Mouse (Mus musculus): ENCODE measurements around the gene Bmp2k. TPM values are rescaled to one million over a fixed set of nuclear protein-coding genes. Genes with fewer than 3 reads are reported as not detected.
A peak's percentile ranks its signal among the peaks of the same experiment; 100 is the strongest.
"Not testable (repeated sequence)": the region's sequence is repeated elsewhere in the genome, so short reads cannot be mapped to it uniquely, and the experiment has no call there.

Bmp2k gene
- polyA plus RNA-seq, 1 experiment from 2014 or later: 5.8 TPM

GRCm38 (mm10) chr5:97002937-97003336, 5.4 kb downstream of the Bmp2k start:
- no peaks in the 10 kb centered on the region for H3K9me3 ChIP-seq
- no peak overlapping the region for H3K27ac ChIP-seq (replicated peaks)
- H3K27me3 ChIP-seq (replicated peaks): 0 out of 2 replicates have a peak, but pooled peaks cover 4% of the 10 kb centered on the region
- no peak for ATAC-seq (ENCODE audit: extremely low read depth, insufficient number of reproducible peaks, low FRiP score, low TSS enrichment)
- no peak overlapping the region for H3K4me3 ChIP-seq
- peaks cover 52% of the 10 kb centered on the region for H3K4me1 ChIP-seq
- H3K9ac ChIP-seq: no peak overlapping the region
- no peaks in the 10 kb centered on the region for H3K36me3 ChIP-seq
- 75% methylated on average over 7 of the region's 7 CpGs for WGBS
- H3K4me2 ChIP-seq: peak overlapping the region; percentile 90; the same call in 1 of the 2 replicates

DNA sequence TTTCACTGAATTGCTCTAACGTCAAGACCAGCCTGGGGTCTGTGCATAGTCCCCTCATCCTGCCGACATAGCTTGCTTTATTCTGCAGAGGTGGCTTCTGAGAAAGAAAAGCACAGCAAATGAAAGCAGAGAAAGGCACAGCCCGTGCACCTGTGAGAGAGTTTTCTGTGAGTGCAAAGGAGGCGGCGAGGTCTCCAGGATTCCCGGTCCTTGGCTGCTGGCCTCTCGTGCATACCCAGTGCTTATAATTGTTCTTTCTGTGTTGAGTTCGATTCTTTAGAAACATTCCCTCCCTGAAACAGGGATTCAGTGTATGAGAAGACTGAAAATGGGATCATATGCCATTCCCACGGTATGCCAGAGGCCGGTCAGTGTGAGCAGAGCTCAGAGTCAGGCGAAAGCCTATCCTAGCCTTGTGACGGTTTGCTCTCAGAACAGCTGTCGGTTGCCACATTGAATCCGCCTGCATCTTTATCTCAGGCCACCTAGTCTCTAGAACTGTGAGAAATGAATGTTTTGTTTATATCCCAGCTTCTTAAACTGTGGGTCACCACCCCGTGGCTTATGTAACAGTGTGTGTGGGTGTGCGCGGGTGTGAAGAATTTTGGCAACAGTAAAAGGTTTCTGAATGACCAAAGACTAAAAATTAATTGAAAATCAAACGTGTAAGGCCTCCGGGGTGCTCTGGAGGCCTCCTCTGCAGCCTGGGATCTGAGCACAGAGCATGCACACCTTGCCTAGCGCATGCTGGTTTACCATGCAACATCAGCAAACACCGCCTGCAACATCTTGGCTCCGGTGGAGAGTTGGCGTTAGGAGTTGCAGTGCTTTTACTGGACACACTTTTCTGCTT, 6.9 kb downstream of the Bmp2k start:
- WGBS: 75% methylated on average over 23 of the region's 23 CpGs
- ATAC-seq (ENCODE audit: extremely low read depth, insufficient number of reproducible peaks, low FRiP score, low TSS enrichment): no peak
- Histone ChIP-seq H3K27ac (replicated peaks) (no peak overlapping the region), H3K36me3 (no peaks in the 10 kb centered on the region), H3K4me3 (0 out of 2 replicates have a peak overlapping the region, but pooled peaks have one; percentile 0), H3K4me2 (peak overlapping the region; percentile 28), H3K4me1 (peaks cover 43% of the 10 kb centered on the region), H3K27me3 (replicated peaks) (0 out of 2 replicates have a peak, but pooled peaks cover 4% of the 10 kb centered on the region), H3K9ac (no peak overlapping the region), H3K9me3 (no peaks in the 10 kb centered on the region)

- H3K36me3 ChIP-seq: no peaks in the 10 kb centered on the region
- 0 out of 2 replicates have a peak, but pooled peaks cover 2% of the 10 kb centered on the region for H3K27me3 ChIP-seq (replicated peaks)
- no peak overlapping the region for H3K4me2 ChIP-seq
- WGBS: 83% methylated on average over 2 of the region's 2 CpGs
- H3K4me1 ChIP-seq: peaks cover 39% of the 10 kb centered on the region
- ATAC-seq (ENCODE audit: extremely low read depth, insufficient number of reproducible peaks, low FRiP score, low TSS enrichment): no peak
- H3K9me3 ChIP-seq: no peaks in the 10 kb centered on the region
- no peak overlapping the region for H3K4me3 ChIP-seq
- H3K9ac ChIP-seq: no peak overlapping the region
- no peak overlapping the region for H3K27ac ChIP-seq (replicated peaks)
Observed at GRCm38 (mm10) chr5:97005891-97006290, 8.4 kb downstream of the Bmp2k start.

DNA sequence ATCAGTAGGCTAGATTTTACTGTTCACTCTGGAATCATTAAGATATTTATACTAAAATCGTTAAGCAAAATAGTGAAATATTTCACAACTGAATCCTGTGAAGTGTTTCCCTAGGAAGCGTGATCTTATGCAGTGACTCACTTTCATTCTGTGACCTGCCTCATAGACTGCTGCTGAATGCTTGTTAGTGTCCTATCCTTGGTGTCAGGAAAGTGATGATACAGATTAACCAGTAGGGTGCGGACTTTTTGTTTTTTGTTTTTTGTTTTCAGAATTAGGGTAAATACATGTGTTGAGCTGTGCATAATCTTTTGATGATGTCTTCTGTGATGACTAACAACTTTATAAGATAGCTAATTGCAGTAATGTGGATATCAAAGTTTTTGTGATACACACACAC, 9.4 kb downstream of the Bmp2k start:
- Histone ChIP-seq H3K9ac (no peak overlapping the region), H3K27ac (replicated peaks) (no peak overlapping the region), H3K9me3 (no peaks in the 10 kb centered on the region), H3K4me3 (no peak overlapping the region), H3K4me1 (peaks cover 29% of the 10 kb centered on the region), H3K27me3 (replicated peaks) (no peaks in the 10 kb centered on the region), H3K4me2 (peak overlapping the region; percentile 2; the same call in 1 of the 2 replicates), H3K36me3 (no peaks in the 10 kb centered on the region)
- 78% methylated on average over 3 of the region's 3 CpGs for WGBS
- no peak for ATAC-seq (ENCODE audit: extremely low read depth, insufficient number of reproducible peaks, low FRiP score, low TSS enrichment)

DNA sequence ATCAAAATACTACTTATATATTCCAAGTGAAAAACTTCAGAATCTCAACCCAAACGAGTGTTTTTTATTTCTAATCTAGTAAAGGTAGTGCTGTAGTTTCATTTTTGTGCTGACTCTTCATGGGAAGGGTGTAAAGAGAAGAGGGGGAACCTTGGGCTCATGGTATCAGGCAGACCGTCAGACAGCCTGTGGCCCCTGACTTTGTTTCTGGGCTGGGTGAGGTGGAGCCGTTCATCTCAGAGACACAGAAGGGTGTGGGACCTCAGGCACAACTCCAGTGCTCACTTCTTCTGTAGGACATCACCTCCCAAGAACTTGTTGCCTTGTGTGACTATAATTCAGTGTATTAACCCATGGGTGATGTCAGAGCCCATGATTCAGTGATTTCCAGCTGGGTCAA, 10.0 kb downstream of the Bmp2k start:
- Histone ChIP-seq H3K36me3 (no peaks in the 10 kb centered on the region), H3K27ac (replicated peaks) (no peak overlapping the region), H3K4me2 (peak overlapping the region; percentile 16; the same call in 1 of the 2 replicates), H3K4me3 (no peak overlapping the region), H3K9ac (no peak overlapping the region), H3K9me3 (no peaks in the 10 kb centered on the region), H3K27me3 (replicated peaks) (no peaks in the 10 kb centered on the region), H3K4me1 (peaks cover 24% of the 10 kb centered on the region)
- 72% methylated on average over 3 of the region's 3 CpGs for WGBS
- ATAC-seq (ENCODE audit: extremely low read depth, insufficient number of reproducible peaks, low FRiP score, low TSS enrichment): no peak

DNA sequence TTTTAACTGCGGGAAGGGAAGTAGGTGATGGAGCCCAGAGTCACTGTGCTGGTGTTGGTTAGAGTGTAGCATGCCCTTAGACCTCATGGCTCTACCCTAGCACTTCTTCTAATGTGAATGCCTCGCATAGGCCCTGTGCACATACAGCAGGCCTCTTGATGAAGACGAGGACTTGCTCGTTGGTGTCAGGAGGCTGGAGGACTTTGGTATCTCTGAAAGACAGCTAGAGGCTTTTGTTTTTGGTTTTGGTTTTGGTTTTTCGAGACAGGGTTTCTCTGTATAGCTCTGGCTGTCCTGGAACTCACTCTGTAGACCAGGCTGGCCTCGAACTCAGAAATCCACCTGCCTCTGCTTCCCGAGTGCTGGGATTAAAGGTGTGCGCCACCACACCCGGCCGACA, 11.7 kb downstream of the Bmp2k start:
- H3K9me3 ChIP-seq; H3K36me3 ChIP-seq; H3K27ac ChIP-seq (replicated peaks); H3K4me3 ChIP-seq; H3K4me2 ChIP-seq; H3K9ac ChIP-seq; ATAC-seq (ENCODE audit: extremely low read depth, insufficient number of reproducible peaks, low FRiP score, low TSS enrichment); H3K27me3 ChIP-seq (replicated peaks): not testable (repeated sequence)
- 80% methylated on average over 10 of the region's 10 CpGs for WGBS
- H3K4me1 ChIP-seq: peaks cover 20% of the 10 kb centered on the region; the same call in 1 of the 2 replicates

DNA sequence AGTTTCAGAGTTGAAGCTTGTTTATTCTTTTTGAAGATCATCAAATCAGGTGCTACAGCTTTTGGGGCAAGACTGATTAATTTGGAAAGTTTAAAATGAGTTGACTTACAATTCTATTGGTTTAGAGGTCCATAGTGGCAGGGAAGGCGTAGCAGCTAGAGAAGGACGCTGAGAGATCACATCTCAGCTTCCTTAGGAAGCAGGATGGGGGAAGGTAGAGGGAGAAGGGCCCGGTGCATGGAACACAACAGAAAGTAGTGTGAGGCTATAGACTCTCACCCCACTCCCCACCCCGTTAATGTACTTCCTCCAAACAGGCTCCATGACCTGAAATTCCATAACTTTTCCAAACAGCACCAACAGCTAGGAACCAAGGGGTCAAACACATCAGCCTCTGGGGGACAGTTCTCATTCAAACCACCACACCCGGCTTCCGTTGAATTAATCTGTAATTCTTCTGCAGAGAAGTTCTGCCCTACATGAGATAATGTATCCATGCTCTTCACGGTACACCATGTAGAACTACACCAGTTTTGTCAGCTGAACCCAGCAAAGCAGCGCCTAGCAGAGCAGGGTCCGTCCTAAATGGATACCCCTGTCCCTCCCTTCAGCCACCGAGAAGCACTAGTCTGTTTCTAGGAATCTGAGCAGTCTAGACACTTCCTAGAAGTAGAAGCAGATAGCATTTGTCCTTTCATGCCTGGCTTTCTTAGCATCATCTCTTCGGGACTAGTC, 12.3 kb downstream of the Bmp2k start:
- 75% methylated on average over 11 of the region's 11 CpGs for WGBS
- Histone ChIP-seq H3K4me1 (peaks cover 14% of the 10 kb centered on the region; the same call in 1 of the 2 replicates), H3K36me3 (no peaks in the 10 kb centered on the region), H3K27me3 (replicated peaks) (no peaks in the 10 kb centered on the region), H3K9me3 (no peaks in the 10 kb centered on the region), H3K4me3 (no peak overlapping the region), H3K4me2 (peak overlapping the region; percentile 16; the same call in 1 of the 2 replicates), H3K9ac (no peak overlapping the region), H3K27ac (replicated peaks) (no peak overlapping the region)
- no peak for ATAC-seq (ENCODE audit: extremely low read depth, insufficient number of reproducible peaks, low FRiP score, low TSS enrichment)

- no peak overlapping the region for H3K9ac ChIP-seq
- no peaks in the 10 kb centered on the region for H3K27me3 ChIP-seq (replicated peaks)
- H3K4me2 ChIP-seq: no peak overlapping the region
- no peak overlapping the region for H3K4me3 ChIP-seq
- no peak for ATAC-seq (ENCODE audit: extremely low read depth, insufficient number of reproducible peaks, low FRiP score, low TSS enrichment)
- H3K9me3 ChIP-seq: no peaks in the 10 kb centered on the region
- peaks cover 28% of the 10 kb centered on the region for H3K4me1 ChIP-seq
- 85% methylated on average over 11 of the region's 11 CpGs for WGBS
- H3K36me3 ChIP-seq: no peaks in the 10 kb centered on the region
- no peak overlapping the region for H3K27ac ChIP-seq (replicated peaks)
Observed at GRCm38 (mm10) chr5:97015781-97016508, 18.5 kb downstream of the Bmp2k start.

- 66% methylated on average over 9 of the region's 9 CpGs for WGBS
- Histone ChIP-seq H3K27me3 (replicated peaks) (no peaks in the 10 kb centered on the region), H3K9me3 (no peaks in the 10 kb centered on the region), H3K4me1 (peaks cover 29% of the 10 kb centered on the region), H3K4me3 (no peak overlapping the region), H3K4me2 (no peak overlapping the region), H3K36me3 (no peaks in the 10 kb centered on the region), H3K9ac (no peak overlapping the region), H3K27ac (replicated peaks) (no peak overlapping the region)
- no peak for ATAC-seq (ENCODE audit: extremely low read depth, insufficient number of reproducible peaks, low FRiP score, low TSS enrichment)
Observed at GRCm38 (mm10) chr5:97016842-97017577, 19.5 kb downstream of the Bmp2k start.

- WGBS: 43% methylated on average over 15 of the region's 15 CpGs
- no peak overlapping the region; the same call in 1 of the 2 replicates for H3K4me3 ChIP-seq
- no peaks in the 10 kb centered on the region for H3K36me3 ChIP-seq
- peak overlapping the region; percentile 22 for H3K4me2 ChIP-seq
- ATAC-seq (ENCODE audit: extremely low read depth, insufficient number of reproducible peaks, low FRiP score, low TSS enrichment): no peak
- H3K4me1 ChIP-seq: peaks cover 12% of the 10 kb centered on the region
- no peak overlapping the region for H3K9ac ChIP-seq
- no peaks in the 10 kb centered on the region for H3K9me3 ChIP-seq
- H3K27me3 ChIP-seq (replicated peaks): no peaks in the 10 kb centered on the region
- no peak overlapping the region for H3K27ac ChIP-seq (replicated peaks)
Observed at GRCm38 (mm10) chr5:97022305-97023278, 25.1 kb downstream of the Bmp2k start.

Measured in heart, embryonic 13.5 days (tissue).